Mouse (Mus musculus): ENCODE measurements around the gene Jph2.

- TF ChIP-seq CTCF (IDR thresholded peaks at IDR 0.05; ENCODE audit: low read depth): no peak
- TF ChIP-seq EP300 (IDR thresholded peaks at IDR 0.05; ENCODE audit: low read depth): no peak
Measured at GRCm38 (mm10) chr2:163372627-163373026, 25.2 kb downstream of the Jph2 start.
